9 mouse cellular contexts compared by ENCODE assay signal in genomic region chr10:39173077-39173476, GRCm38 (mm10). TPM values are rescaled to one million over a fixed set of nuclear protein-coding genes. Genes with fewer than 3 reads are reported as not detected.
DNase-seq lines count a peak whose midpoint lies in the region; ATAC-seq and TF ChIP-seq lines count a peak whose summit lies in the region.
"Had no signal": no experiment of that assay in that cellular context is flagged by ENCODE, and none has a peak within 500 bp of the region (broad histone marks: within the 10 kb centered on the region; RNA-seq: fewer than 3 reads in every experiment).

No protein-coding gene starts in this region.

- peak overlapping the region; percentile 58 for H3K4me3 ChIP-seq in heart, adult 2 months
- H3K4me3 ChIP-seq in intestine, postnatal 0 days (ENCODE audit: low read depth, low read length), result no peak overlapping the region
- H3K4me3 ChIP-seq in liver, postnatal 0 days (ENCODE audit: low read depth, low read length), result no peak overlapping the region
- no peak overlapping the region for H3K4me3 ChIP-seq in stomach, embryonic 15.5 days (replicated peaks)

- peak; percentile 44; the same call in 1 of the 2 replicates for TF ChIP-seq POLR2A in heart, adult 2 months (IDR thresholded peaks at IDR 0.05; ENCODE audit: insufficient read depth, low read depth, low read length)

- no peak overlapping the region for H3K9ac ChIP-seq in heart, adult 2 months (ENCODE audit: low read depth, low read length)
- no peak overlapping the region for H3K9ac ChIP-seq in intestine, postnatal 0 days (ENCODE audit: low read depth, low read length)
- no peak overlapping the region for H3K9ac ChIP-seq in liver, postnatal 0 days (replicated peaks)
- no peak overlapping the region for H3K9ac ChIP-seq in stomach, embryonic 15.5 days

- H3K4me2 ChIP-seq in intestine, postnatal 0 days (replicated peaks; ENCODE audit: low read depth), result peak overlapping the region; percentile 43
- peak overlapping the region; percentile 61 for H3K4me2 ChIP-seq in liver, postnatal 0 days (ENCODE audit: low read depth, low read length)
- peak overlapping the region; percentile 86 for H3K4me2 ChIP-seq in stomach, embryonic 15.5 days

- H3K27me3 ChIP-seq in heart, adult 2 months (ENCODE audit: control insufficient read depth, insufficient read depth, low read length), result no peaks in the 10 kb centered on the region
- H3K27me3 ChIP-seq in intestine, postnatal 0 days (replicated peaks; ENCODE audit: control insufficient read depth, insufficient read depth, low read length), result no peaks in the 10 kb centered on the region
- H3K27me3 ChIP-seq in liver, postnatal 0 days (ENCODE audit: insufficient read depth, low read length), result no peaks in the 10 kb centered on the region
- H3K27me3 ChIP-seq in stomach, embryonic 15.5 days (replicated peaks), result no peaks in the 10 kb centered on the region

- H3K4me1 ChIP-seq in heart, adult 2 months (ENCODE audit: control insufficient read depth, insufficient read depth, low read length), result peaks cover 6% of the 10 kb centered on the region
- no peaks in the 10 kb centered on the region for H3K4me1 ChIP-seq in intestine, postnatal 0 days (replicated peaks; ENCODE audit: control insufficient read depth, insufficient read depth, low read length)
- H3K4me1 ChIP-seq in liver, postnatal 0 days (ENCODE audit: insufficient read depth), result peaks cover 25% of the 10 kb centered on the region
- peaks cover 3% of the 10 kb centered on the region; the same call in 1 of the 2 replicates for H3K4me1 ChIP-seq in stomach, embryonic 15.5 days

- intact Hi-C loops in heart, adult 2 months (cut with DNase I), result loop anchor here (5.0 kb wide), 1 partner anchor 439 kb away; the partner anchor contains the start of gene Traf3ip2

- no peaks in the 10 kb centered on the region for H3K36me3 ChIP-seq in heart, adult 2 months (ENCODE audit: control insufficient read depth, insufficient read depth, low read length)
- H3K36me3 ChIP-seq in intestine, postnatal 0 days (ENCODE audit: control insufficient read depth, insufficient read depth), result no peaks in the 10 kb centered on the region
- no peaks in the 10 kb centered on the region for H3K36me3 ChIP-seq in liver, postnatal 0 days (replicated peaks; ENCODE audit: insufficient read depth, low read length)
- no peaks in the 10 kb centered on the region for H3K36me3 ChIP-seq in stomach, embryonic 15.5 days

- DNase-seq in right cerebral cortex, postnatal 14 days, result peak; percentile 24
- no peak for DNase-seq in right cerebral cortex, adult 2 months (ENCODE audit: low spot score in 2 of 2)
- DNase-seq in heart, adult 2 months, result peak; percentile 63 to 66
- DNase-seq in liver, postnatal 0 days, result peak; percentile 52
- no peak for DNase-seq in cerebellum, postnatal 4 days (ENCODE audit: low spot score in 2 of 2)
- DNase-seq in adrenal gland, adult 8-10 months, result no peak

- TF ChIP-seq EP300 in heart, adult 2 months (IDR thresholded peaks at IDR 0.05; ENCODE audit: insufficient read depth, low read depth, low read length), result no peak
- no peak for TF ChIP-seq EP300 in liver, postnatal 0 days (IDR thresholded peaks at IDR 0.05; ENCODE audit: low read depth)

- H3K27ac ChIP-seq in heart, adult 2 months, result peak overlapping the region; percentile 70
- H3K27ac ChIP-seq in intestine, postnatal 0 days (ENCODE audit: low read depth, low read length), result no peak overlapping the region
- peak overlapping the region; percentile 45; the same call in 1 of the 2 replicates for H3K27ac ChIP-seq in liver, postnatal 0 days (ENCODE audit: low read depth)
- H3K27ac ChIP-seq in stomach, embryonic 15.5 days, result peak overlapping the region; percentile 90

- WGBS in heart, adult 2 months, result 32% methylated on average over 13 of the region's 13 CpGs
- WGBS in intestine, postnatal 0 days, result 44% methylated on average over 13 of the region's 13 CpGs
- 19% methylated on average over 13 of the region's 13 CpGs for WGBS in liver, postnatal 0 days (ENCODE audit: insufficient replicate concordance)
- WGBS in stomach, embryonic 15.5 days, result 17% methylated on average over 13 of the region's 13 CpGs

- TF ChIP-seq CTCF in heart, adult 2 months (IDR thresholded peaks at IDR 0.05), result no peak
- no peak for TF ChIP-seq CTCF in intestine, postnatal 0 days (IDR thresholded peaks at IDR 0.05; ENCODE audit: low read depth)
- no peak for TF ChIP-seq CTCF in liver, postnatal 0 days (IDR thresholded peaks at IDR 0.05; ENCODE audit: low read depth)

- no peaks in the 10 kb centered on the region for H3K9me3 ChIP-seq in intestine, postnatal 0 days (ENCODE audit: control insufficient read depth)
- H3K9me3 ChIP-seq in liver, postnatal 0 days (ENCODE audit: low read length), result peaks cover 3% of the 10 kb centered on the region; the same call in 1 of the 2 replicates
- no peaks in the 10 kb centered on the region for H3K9me3 ChIP-seq in stomach, embryonic 15.5 days

- H3K79me2 ChIP-seq in heart, adult 2 months (replicated peaks; ENCODE audit: control insufficient read depth, insufficient read depth, low read length), result no peaks in the 10 kb centered on the region

- no peak for ATAC-seq in intestine, postnatal 0 days
- no peak for ATAC-seq in liver, postnatal 0 days
- ATAC-seq in stomach, embryonic 15.5 days (ENCODE audit: insufficient read depth, low FRiP score, low read depth), result no peak

RNA-seq across cellular contexts. Expression of gene Ccn6, which starts 9.5 kb away (rescaled TPM):
- under 1 TPM in 1 of 2 experiments, not detected in 1; 0.32 TPM for total RNA-seq in heart, adult 2 months (2021)
- 0.23 TPM in 1 of 2 replicates, not detected in the other for polyA plus RNA-seq in heart, adult 2 months (2012; rRNA removed)
- not detected in 2 replicates for polyA plus RNA-seq in intestine, postnatal 0 days (2015; fragmentation: Nextera tagmentation; extraction: Ambion mirVana)
- not detected in 2 replicates for polyA plus RNA-seq in liver, postnatal 0 days (2015; fragmentation: Nextera tagmentation; extraction: Ambion mirVana)
- 0.33 and 0.52 TPM in 2 replicates for polyA plus RNA-seq in stomach, embryonic 15.5 days (2015; fragmentation: Nextera tagmentation; extraction: Ambion mirVana)
- total RNA-seq in adrenal gland, adult 8-10 months (2022), result under 1 TPM in 3 of 4 experiments, not detected in 1; 0.23 to 0.89 (median 0.62) TPM
- total RNA-seq: gastrocnemius, postnatal 36 days had no signal

RNA-seq across cellular contexts. Expression of gene Tube1, which starts 39.3 kb away (rescaled TPM):
- 1 to 10 TPM in 1 of 2 experiments, under 1 TPM in 1; 0.60 to 1.3 TPM for total RNA-seq in heart, adult 2 months (2021)
- 0.79 and 0.80 TPM in 2 replicates for polyA plus RNA-seq in heart, adult 2 months (2012; rRNA removed)
- polyA plus RNA-seq in intestine, postnatal 0 days (2015; fragmentation: Nextera tagmentation; extraction: Ambion mirVana), result 2.1 and 3.0 TPM in 2 replicates
- 2.1 and 2.2 TPM in 2 replicates for polyA plus RNA-seq in liver, postnatal 0 days (2015; fragmentation: Nextera tagmentation; extraction: Ambion mirVana)
- 14.7 and 14.8 TPM in 2 replicates for polyA plus RNA-seq in stomach, embryonic 15.5 days (2015; fragmentation: Nextera tagmentation; extraction: Ambion mirVana)
- total RNA-seq in adrenal gland, adult 8-10 months (2022), result 1 to 10 TPM in 3 of 4 experiments, under 1 TPM in 1; 0.84 to 2.6 (median 2.0) TPM

RNA-seq across cellular contexts. Expression of gene Fam229b, which starts 39.4 kb away (rescaled TPM):
- total RNA-seq in heart, adult 2 months (2021), result 1 to 10 TPM; 4.6 to 6.5 TPM
- polyA plus RNA-seq in heart, adult 2 months (2012; rRNA removed), result 3.3 and 5.8 TPM in 2 replicates
- polyA plus RNA-seq in intestine, postnatal 0 days (2015; fragmentation: Nextera tagmentation; extraction: Ambion mirVana), result 2.6 and 3.7 TPM in 2 replicates
- polyA plus RNA-seq in liver, postnatal 0 days (2015; fragmentation: Nextera tagmentation; extraction: Ambion mirVana), result 1.3 and 1.9 TPM in 2 replicates
- 8.7 and 8.8 TPM in 2 replicates for polyA plus RNA-seq in stomach, embryonic 15.5 days (2015; fragmentation: Nextera tagmentation; extraction: Ambion mirVana)
- total RNA-seq in adrenal gland, adult 8-10 months (2022), result 1 to 10 TPM; 3.3 to 6.4 (median 4.3) TPM

Comparison
In these comparisons a context has a peak if more than half of its experiments do, and no peak if none do; other contexts are left out.
1. DNase-seq: peak in right cerebral cortex, postnatal 14 days (single experiment), heart, adult 2 months (2 of 2) and liver, postnatal 0 days (single experiment); none in right cerebral cortex, adult 2 months (0 of 2), cerebellum, postnatal 4 days (0 of 2) and adrenal gland, adult 8-10 months (single experiment).
2. Peak in every context shown above with its lines, with median percentiles within 50 percentile points of each other: H3K4me2 ChIP-seq.